Mouse (Mus musculus): Measurements from ENCODE around the gene Ccdc8.

Gene Ccdc8

DNA sequence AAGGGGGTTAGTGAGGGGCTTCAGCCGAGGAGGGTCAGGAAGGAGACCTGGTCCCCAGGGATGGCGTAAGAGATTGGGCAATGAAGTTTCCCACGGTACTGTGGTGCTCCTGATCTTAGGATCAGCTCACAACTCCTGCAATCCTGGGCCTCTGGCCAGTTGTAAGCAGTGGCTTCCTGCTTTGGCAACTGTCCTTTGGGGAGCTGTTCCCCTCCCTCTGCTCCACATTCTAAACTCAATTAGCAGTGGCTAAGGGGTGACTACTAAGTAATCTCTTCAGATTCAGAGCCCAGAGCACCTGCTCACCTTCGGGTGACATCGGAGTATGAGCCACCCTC is 17.5 kb downstream of the Ccdc8 start:
- no peak for DNase-seq (ENCODE audit: low spot score)

DNA sequence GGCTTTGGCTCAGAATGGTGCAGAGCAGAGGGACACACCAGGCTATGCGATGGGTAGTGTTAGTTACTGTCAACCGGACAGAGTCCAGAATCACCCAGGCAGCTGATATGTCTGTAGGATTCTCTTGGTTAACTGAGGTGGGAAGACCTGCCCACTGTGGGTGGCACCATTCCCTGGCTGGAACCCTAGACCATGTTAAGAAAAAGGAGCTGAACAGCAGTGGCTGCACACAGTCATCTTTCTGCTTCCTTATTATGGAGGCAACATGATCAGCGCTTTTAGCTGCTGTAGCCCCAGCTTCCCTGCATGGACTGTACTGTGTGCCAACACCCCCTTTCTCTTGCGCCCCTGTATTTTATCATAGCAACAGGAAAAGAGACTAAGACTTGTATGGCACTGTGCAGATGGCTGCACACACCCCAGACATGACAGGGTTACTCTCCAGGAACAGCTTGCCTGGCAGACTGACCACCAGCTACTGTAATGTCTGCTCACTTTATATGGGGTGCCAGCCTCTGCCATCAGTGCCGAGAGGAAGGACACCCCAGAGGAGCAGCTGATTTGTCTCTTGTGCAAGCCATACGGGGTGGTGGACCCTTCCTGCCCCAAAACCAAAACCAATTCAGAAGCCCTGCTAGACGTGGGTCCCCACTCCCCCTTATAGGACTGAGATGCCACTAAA is 19.5 kb downstream of the Ccdc8 start:
- DNase-seq (ENCODE audit: low spot score): no peak

DNA sequence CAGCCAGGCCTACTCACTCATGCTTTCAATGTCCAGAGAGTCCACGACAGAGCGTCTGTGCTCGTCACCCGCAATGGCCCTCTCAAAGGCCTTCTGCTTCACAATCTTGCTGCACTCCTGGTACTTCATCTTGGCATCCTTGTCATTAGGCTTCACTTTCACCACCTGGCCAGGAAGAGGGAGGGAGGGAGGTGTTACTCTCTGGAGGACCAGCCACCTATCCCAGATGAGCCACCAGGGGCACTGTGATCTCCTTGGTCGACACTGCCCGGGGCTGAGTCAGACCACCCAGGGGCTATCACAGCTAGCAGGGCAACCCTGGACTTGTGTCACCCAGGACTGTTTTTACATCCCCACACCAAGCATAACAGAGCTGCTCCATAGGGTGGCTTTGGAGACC is 22.9 kb downstream of the Ccdc8 start:
- no peak for DNase-seq (ENCODE audit: low spot score)

DNA sequence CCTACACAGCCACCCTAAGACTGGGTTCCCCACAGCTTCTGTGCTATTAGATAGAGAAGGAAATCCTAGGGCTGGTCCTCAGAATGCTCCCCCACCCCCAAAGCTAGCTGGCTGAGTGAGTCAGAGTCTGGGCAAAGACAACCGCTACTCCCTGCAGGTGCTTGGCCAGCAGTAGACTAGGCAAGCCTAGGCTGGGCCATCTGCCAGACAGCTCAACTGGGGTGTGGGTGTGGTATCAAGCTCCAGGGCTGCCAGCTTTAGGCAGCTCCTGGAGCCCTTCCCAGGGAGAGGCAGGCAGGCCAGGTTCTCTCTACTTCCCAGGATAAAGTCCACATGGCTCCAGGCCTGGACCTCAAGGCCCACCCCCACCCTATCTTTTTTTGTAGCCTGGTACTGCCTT is 24.5 kb downstream of the Ccdc8 start:
- DNase-seq (ENCODE audit: low spot score): peak; percentile 68

DNA sequence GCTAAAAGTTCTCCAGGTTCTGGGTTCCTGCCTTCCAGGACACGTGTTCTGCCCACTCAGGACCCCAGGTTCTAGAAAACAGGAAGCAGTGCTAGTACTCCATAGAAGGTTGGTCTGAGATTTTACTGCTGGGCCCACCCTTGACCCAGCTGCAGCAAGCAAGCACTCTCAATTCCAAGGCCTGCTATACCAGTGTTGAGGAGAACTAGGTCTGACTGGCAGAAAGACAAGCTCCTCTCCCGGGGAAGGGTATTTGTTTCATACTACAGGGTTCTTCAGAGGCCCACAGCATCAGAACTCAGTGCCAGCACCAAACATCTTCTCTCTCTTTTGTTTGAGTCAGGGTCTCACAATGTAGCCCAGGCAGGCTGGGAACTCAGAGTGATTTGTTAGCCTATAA is 25.4 kb downstream of the Ccdc8 start:
- DNase-seq (ENCODE audit: low spot score): no peak

DNA sequence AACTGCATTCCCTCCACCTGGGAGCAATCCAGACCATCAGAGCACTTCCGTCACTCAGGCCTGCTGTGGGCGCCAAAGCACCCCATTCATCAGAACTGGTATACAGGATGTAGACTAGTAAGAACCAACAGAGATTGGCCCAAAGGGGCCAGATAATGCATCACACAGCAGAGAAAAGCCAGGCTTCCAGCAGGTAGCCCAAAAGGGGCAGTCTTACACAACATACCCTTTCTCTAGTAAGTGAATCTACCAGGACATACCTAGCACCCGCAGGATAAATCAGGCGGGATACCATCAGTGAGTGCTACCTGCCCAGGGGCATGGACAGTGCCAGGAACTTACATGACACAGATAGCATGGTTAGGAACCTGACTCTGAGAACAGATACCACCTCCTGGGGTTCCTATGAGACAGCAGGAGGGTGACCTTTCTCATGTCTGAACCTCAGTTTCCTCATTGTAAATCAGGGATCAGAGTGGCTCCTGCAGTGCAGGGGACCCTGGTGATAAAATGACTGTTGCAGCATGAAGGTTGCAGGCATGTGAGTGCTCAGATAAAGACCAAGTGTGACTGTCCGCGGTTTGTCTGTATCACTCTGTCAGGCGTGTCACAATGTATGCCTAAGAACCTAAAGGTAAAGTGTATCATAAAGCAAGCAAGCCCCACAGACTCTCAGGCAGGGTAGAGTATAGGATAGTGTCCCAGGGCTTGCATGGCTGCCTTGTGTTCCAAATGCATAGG is 27.1 kb downstream of the Ccdc8 start:
- no peak for DNase-seq (ENCODE audit: low spot score)

DNA sequence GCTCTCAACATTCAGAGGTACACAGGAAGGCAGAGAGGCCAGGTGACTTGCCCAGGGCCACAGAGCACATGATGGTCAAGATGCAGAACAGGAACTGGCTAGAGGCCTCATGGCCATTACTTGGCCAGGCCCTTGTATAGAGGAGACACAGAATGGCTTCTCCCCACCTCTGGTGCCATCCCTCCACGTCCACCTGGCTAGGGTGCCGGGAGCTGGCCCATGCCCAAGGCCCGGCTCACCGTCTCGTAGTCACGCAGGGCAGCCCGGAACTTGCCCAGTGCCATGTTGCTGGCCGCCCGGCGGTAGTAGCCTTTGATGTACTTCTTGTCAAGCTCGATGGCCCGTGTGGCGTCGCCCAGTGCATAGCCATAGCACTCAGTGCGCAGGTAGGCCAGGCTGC is 29.7 kb downstream of the Ccdc8 start:
- no peak for DNase-seq (ENCODE audit: low spot score)

DNA sequence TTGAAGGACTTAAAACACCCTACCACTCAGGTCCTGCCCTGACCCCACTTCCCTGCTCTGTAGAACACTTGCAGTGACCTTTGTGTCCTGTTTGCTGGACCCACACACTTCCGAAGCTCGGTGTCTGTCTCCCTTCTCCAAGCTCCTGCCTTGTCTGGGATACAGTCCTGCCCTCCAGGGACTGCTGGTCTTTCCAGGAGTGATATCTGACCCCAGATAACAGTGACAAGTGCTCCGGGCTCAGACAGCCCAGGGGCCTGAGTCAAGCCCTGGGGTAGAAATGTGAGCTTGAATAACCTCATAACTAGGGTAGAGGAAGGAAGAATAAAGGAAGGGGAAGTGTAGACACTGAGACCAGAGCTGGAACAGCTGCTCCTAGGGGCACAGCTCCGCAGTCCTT is 31.2 kb downstream of the Ccdc8 start:
- no peak for DNase-seq (ENCODE audit: low spot score)

DNA sequence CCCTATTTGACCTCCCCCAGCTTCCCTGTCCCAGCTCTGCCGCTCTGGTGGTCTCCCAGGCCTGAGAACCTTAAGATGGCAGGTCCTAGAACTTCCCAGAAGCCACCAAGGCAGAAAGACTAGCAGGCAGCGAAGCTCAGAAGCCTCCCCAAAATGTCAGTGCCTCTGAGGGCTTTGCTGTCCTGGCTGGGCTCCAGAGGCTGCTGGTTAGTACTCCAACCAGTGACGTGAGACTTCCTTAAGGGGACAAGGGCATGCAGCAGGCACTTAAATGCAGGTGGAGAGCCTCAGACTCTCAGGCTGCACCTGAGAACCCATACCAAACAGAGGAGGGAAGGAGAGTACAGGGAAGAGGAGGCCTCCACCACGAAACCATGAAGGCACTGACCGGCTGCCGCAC is 31.6 kb downstream of the Ccdc8 start:
- no peak for DNase-seq (ENCODE audit: low spot score)

DNA sequence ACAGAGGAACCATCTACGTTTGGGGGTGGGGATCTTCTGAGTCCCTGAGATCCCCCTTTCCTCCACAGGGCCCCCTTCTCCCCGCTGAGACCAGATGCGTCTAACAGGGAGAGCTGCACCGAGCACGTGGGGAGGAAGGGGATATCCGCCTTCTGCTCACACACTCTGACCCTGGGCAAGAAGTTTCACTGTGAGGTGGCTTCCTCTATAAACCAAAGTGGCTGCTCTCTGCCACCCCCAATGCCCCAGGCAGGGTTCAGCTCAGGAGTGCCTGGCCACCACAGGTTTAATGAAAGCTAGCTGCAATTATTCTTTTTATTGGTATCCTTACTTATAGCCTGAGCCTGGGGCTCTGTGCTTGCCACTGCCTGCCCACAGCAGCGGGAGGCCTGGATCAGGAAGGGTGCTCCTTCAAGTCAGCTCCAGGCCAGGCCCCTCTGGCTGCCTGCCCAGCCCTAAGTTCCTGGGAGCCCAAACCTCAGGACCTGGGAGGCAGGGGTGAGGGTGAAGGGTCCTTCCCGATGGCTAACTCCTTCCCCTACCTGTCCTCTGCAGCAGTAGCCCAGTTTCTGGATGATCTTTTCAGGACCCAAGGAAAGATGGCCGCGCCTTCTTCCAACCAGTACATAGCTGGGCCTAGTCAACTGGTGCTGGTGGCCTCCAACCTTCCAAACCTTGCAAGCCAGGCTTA is 32.5 kb downstream of the Ccdc8 start:
- DNase-seq (ENCODE audit: low spot score): no peak

DNA sequence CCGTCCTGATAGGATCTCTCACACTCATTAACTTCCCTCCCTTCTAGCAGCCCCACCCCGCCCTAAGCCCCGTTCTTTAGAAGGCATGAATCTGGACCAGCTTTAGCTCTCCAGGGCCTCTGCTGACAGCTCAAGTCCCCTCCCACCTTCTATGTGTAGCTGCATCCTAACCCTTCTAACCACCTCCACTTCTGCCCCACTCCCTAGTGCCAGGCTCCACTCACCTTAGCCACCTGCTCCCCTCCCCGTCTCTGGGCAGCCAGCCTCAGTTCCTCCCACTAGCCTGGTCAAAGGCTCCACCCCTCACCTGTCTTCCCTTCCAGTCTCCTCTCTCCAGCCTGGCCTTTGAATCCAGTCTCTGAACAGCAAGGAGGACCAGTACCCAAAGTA is 33.0 kb downstream of the Ccdc8 start:
- DNase-seq (ENCODE audit: low spot score): no peak

DNA sequence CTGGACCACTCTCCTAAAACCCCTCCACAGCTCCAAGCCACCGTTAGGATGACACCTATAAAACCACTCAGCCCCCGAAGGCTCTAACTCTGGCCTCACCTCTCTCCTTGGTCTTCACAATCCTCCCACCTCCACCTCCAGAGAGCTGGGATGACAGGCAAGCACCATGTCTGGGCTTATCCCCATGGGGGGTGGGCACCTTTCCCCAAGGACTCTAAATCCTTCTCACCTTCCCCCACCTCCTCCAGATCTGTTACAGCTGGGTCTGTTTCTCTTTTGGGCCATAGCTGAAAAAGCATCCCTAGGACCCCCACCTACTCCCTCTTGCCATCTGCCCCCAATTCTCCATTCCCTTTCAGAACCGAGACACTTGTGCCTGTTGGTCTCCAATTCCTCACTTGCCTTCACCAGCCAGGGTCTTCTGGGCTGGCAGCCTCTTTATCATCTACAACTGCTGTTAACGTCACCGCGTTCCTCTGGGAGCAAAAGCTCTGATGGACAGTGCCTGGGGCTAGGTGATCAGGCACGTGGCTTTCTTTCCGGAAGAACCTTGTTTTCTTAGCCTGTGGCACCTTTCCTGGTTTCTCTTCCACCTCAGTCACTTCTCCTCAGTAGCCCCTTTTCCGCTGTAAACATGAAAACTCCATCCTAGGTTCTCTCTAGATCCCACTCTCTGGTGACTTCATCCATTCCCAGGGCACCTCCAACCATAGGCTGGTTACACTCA is 33.6 kb downstream of the Ccdc8 start:
- no peak for DNase-seq (ENCODE audit: low spot score)

DNA sequence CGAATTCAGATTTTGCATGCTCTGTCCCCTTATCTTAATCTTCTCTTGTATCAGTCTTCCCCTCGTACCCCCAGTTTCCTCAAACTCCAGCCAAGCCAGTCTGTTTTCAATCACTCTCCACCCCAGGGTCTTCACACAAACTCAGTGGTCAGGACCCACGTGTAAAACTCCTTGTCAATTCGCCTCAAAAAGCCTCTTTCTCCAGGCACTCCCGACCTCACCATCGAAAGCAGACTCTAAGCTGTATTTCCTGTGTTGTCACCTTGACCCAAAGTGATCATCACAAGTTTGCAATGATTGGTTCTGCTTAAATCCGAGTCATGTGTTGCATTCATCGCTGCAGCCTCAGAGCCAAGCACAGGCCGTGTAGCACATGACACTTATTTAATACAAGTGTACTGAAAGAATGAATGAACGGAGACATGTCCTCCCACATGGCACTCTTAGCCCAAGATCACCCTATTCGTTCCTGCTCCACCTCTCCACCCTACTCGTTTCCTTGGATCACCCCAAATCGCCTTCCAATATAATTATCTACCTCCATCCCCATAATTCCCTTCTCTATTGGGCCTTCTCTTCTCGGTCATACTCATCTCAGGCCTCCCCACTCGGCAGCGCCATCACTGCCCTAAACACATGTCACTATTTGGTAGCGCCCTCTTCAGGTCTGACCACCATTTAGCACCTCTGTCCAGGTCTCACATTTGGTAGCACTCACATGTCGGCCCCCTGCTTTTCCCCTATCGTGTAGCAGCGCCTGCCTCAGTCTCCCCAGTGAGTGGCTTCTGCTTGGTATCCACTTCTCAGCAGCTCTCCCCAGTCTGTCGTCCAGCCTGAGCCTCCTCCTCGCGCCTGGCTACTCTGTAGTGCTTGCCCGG is 34.4 kb downstream of the Ccdc8 start:
- DNase-seq (ENCODE audit: low spot score): no peak

DNA sequence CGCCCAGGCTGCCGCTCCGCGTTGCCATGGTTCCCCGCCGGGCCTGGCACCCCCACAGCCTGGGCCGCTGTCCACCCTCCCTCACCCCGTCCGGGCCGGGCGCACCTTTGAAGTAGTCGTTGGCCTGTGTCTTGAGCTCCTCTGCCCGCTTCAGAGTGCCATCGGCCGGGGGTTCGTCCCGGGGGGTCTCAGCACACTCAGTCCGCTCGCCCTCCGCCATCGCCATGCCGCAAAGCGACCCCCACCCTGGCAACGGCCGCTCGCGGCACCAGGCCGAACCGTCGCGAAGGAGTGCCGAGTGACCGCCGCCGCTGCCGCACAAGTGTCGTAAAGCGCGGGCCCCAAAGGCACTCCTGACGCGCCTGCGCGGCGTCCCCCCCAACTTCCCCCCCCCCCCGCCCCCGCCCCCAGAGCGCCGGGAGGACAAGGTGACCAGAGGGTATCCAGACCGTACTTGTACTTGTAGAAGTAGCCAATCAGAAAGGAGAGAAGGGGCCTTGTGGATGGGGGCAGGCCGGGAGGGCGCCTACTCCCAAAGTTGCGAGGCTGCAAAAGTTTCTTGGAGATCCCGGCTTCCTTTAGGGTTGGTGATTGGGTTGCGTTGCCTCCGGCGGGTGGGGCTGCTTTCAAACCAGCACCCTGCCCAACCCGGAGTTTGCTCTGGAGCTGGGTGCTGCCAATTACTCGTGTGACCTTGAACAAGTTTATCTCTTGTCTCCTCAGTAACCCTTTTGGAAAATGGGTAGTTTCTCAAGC is 35.3 kb downstream of the Ccdc8 start, which contains the start of gene Ppp5c:
Gene Ppp5c, minus strand, starts transcription at position 337 of the 756 bp plus-strand sequence.
- DNase-seq (ENCODE audit: low spot score): peak; percentile 89

DNA sequence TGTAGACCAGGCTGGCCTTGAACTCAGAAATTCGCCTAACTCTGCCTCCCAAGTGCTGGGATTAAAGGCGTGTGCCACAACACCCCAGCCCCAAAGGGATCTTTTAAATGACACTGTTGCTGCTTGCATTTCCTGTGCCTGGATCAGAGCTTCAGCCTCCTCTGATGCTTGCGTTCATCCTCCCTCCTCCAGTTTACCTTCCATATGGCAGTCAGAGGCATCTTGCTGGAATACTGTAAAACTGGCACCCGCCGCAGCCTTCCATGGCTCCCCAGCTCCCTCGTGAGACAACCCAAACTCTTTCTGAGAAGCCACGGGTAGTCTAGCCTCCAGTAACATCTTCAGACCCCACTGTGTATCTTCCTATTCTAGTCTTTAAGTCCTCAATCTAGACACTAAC is 36.4 kb downstream of the Ccdc8 start:
- DNase-seq (ENCODE audit: low spot score): no peak

DNA sequence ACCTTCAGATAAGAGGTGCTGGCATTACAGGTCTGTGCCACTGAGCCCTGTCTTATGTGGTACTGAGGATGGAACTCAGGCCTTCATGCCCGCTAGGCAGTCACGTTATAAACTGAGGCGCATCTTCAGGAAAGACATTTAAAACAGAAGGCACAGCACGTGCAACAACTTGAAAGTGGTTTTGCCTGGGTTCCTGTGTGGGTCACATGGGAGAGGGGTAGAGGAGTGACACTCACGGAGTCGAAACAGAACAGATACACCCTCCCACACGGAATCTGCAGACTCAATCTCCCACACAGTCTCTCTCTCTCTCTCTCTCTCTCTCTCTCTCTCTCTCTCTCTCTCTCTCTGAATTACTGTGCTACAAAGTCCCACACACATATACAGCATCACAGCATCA is 37.7 kb downstream of the Ccdc8 start:
- DNase-seq (ENCODE audit: low spot score): no peak

DNA sequence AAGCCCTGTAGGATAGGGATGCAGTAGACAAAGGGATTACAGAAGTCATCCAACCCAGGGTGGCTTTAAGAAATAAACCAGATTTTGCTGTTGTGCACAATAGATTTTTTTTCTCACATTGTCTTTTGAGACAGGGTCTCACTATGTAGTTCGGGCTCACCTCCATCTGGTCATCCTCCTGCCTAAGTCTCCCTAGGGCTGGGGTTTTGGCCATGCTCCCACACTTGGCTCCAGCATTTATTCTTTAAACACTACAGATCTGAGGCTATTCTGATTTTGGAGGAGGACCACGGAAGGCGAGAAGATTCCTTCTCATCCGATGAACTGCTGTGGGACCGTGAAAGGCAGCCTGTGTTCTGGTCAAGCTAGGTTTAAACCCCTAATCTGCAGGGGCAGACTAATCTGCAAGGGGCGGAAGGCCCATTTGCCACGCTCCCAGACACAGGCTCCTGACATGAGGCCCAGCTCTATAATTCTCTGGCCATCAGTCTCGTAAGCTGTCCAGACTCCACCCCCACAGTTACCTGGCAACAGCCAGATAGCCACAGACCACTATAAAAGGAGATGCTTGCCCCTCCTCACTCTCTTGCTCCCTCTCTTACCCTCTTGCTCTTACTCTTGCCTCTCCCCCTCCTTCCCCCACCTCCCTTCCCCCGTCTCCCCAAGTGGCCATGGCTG is 45.6 kb downstream of the Ccdc8 start:
- DNase-seq (ENCODE audit: low spot score): no peak

DNA sequence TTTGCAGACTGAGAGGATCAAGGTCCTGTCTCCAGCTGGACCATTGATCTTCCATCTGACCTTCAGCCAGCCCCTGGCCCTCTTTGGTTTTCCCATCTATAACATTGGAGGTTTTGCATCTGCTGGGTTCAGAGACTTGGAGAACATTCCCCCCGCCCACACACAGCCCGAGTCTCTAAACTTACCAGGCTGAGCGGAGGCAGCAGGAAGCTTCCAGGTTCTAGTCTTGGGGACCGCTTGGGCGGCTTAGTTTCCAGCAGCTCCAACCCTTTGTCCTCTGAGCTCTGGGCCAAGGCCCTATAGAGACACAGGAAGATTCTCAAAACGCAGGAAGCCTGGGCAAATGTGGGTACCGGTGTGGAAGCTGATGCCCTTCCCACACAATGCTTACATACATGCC is 46.9 kb downstream of the Ccdc8 start:
- no peak for DNase-seq (ENCODE audit: low spot score)

DNA sequence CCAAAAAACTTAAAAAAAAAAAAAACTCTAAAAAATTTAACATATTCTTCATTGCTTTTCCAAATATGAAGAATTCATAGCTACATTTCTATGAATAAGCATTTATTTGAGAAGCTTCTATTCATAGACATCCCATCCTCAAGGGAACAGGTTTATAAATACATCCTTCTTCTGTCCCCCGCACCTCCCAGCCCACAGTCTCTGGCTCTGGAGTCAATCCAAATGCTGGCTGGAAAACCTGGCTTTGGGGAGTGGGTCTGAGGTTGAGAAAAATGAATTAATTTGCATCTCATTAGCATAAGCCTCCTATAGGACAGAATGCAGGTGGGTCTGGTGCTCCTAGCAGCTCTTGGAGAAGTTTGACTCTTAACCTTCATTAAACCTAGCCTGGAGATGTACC is 53.2 kb downstream of the Ccdc8 start:
- no peak for DNase-seq (ENCODE audit: low spot score)

All from ovary, postnatal 10 days (tissue).